Mouse (Mus musculus) lung, embryonic 14.5 days (tissue): Measurements from ENCODE around the gene Paqr8. TPM values are rescaled to one million over a fixed set of nuclear protein-coding genes. Genes with fewer than 3 reads are reported as not detected.
A peak's percentile ranks its signal among the peaks of the same experiment; 100 is the strongest.

ENCODE experiments used
- ATAC-seq: fragments of 200-750 bp; cut with Nextera tagmentation; 2 replicates; pipeline ENCODE4 v1.8.0; 2017; ENCODE audit warnings: mild to moderate bottlenecking, moderate TSS enrichment, moderate library complexity; ENCODE audit not compliant: insufficient read depth
- DNase-seq: peaks from one replicate; pipeline ENCODE4 v3.0.0-alpha.2; 2015
- H3K27ac ChIP-seq: fragments of 300-500 bp; sonication (generic); 2 replicates; pipeline ENCODE4 v1.5.1; 2014; ENCODE audit warnings: low read depth, mild to moderate bottlenecking, moderate library complexity
- H3K27me3 ChIP-seq: fragments of 300-500 bp; sonication (generic); 2 replicates; pipeline ENCODE4 v1.6.1; 2014; ENCODE audit warnings: low read length, control low read depth; ENCODE audit not compliant: insufficient read depth
- H3K36me3 ChIP-seq: fragments of 300-500 bp; sonication (generic); 2 replicates; pipeline ENCODE4 v1.6.1; 2014; ENCODE audit warnings: control low read depth; ENCODE audit not compliant: insufficient read depth
- H3K4me1 ChIP-seq: fragments of 300-500 bp; sonication (generic); 2 replicates; pipeline ENCODE4 v1.6.1; 2014; ENCODE audit warnings: antibody characterized with exemption, control low read depth; ENCODE audit not compliant: insufficient read depth
- H3K4me2 ChIP-seq: fragments of 300-500 bp; sonication (generic); 2 replicates; pipeline ENCODE4 v1.6.1; 2014; ENCODE audit warnings: mild to moderate bottlenecking
- H3K4me3 ChIP-seq: fragments of 300-500 bp; sonication (generic); 2 replicates; pipeline ENCODE4 v1.5.1; 2014; ENCODE audit warnings: low read depth, low read length
- H3K9ac ChIP-seq: fragments of 300-500 bp; sonication (generic); 2 replicates; pipeline ENCODE4 v1.6.1; 2014
- H3K9me3 ChIP-seq: fragments of 300-500 bp; sonication (generic); 2 replicates; pipeline ENCODE4 v1.6.1; 2016; ENCODE audit warnings: low read depth, low read length, control low read depth
- CTCF ChIP-seq: IDR thresholded peaks from 2 replicates; pipeline ENCODE4 v1.5.1; 2016; ENCODE audit warnings: antibody characterized with exemption, low read depth
- WGBS: fragments of 180-500 bp; shearing (Covaris S2); extraction: QIAGEN DNeasy Blood & Tissue Kit; methylation state at CpG from one replicate; pipeline ENCODE4 v1.1.7; 2014; 5-methylcytosine and 5-hydroxymethylcytosine counted together
- polyA plus RNA-seq: library from polyadenylated mRNA; unstranded; fragments of >200 nt; fragmentation: Nextera tagmentation; extraction: Ambion mirVana; gene quantifications from 2 replicates; pipeline ENCODE4 v1.2.1, GENCODE M21; 2014

Paqr8 gene
- polyA plus RNA-seq, 1 experiment from 2014 or later = 5.4 TPM

GRCm38 (mm10) chr1:20868036-20868435 lies 22.4 kb upstream of the Paqr8 start:
- H3K27me3 ChIP-seq = no peaks in the 10 kb centered on the region
- no peak overlapping the region for H3K4me2 ChIP-seq
- H3K9ac ChIP-seq = no peak overlapping the region
- no peak for TF ChIP-seq CTCF
- H3K4me1 ChIP-seq = no peaks in the 10 kb centered on the region
- ATAC-seq (no peak), DNase-seq (no peak)
- no peak overlapping the region for H3K27ac ChIP-seq
- WGBS = 71% methylated on average over 9 of the region's 9 CpGs
- no peaks in the 10 kb centered on the region for H3K36me3 ChIP-seq
- no peak overlapping the region for H3K4me3 ChIP-seq
- no peaks in the 10 kb centered on the region for H3K9me3 ChIP-seq

DNA sequence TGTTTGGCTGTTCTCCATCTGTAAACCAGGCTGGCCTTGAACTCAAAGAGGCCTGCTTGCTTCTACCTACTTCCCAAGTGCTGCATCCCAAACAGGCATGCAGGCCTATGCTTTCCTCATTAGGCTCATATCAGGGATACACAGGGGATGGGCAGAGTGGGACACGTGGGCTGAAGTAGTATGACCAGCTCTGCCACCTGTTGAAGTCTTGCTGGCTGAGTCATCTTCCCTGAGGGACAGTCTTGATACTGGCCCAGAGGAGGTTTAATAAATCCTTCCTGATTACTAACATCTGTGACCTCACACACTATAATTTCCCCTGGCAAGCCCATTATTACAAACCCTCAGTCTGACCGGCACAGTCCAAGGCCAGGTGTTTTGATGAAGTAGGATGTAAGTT lies 19.5 kb upstream of the Paqr8 start:
- no peak for ATAC-seq

DNA sequence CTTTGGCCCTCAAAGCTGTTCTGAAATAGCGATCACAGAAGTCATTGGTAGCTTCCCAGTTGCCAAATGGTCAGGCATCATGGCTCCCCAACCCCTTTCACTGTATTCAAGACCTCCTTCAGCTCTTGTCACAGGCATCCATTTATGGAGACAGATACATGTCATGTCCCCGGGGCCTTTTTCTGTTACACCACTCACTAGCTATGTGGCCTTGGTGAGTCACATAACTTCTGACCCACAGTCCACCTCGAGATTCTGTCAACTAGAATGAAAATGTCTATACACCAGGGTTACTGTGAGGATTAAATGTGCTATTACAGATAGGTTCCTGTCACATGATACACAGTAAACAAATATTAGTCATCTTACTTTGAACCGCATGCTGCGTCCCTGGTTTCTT lies 17.9 kb upstream of the Paqr8 start:
- DNase-seq (no peak), ATAC-seq (no peak)
- no peak for TF ChIP-seq CTCF
- Histone ChIP-seq H3K4me2 (no peak overlapping the region), H3K27me3 (no peaks in the 10 kb centered on the region), H3K27ac (no peak overlapping the region), H3K4me3 (no peak overlapping the region), H3K36me3 (no peaks in the 10 kb centered on the region), H3K9ac (no peak overlapping the region), H3K4me1 (no peaks in the 10 kb centered on the region), H3K9me3 (no peaks in the 10 kb centered on the region)
- WGBS = 80% methylated on average over 5 of the region's 5 CpGs

More for the DNA sequence above, 19.5 kb upstream of the Paqr8 start:
- 58% methylated on average over 2 of the region's 2 CpGs for WGBS
- Histone ChIP-seq H3K4me2 (no peak overlapping the region), H3K9ac (no peak overlapping the region), H3K4me3 (no peak overlapping the region), H3K27me3 (no peaks in the 10 kb centered on the region), H3K9me3 (no peaks in the 10 kb centered on the region), H3K27ac (no peak overlapping the region), H3K36me3 (no peaks in the 10 kb centered on the region), H3K4me1 (no peaks in the 10 kb centered on the region)
- DNase-seq = no peak
- TF ChIP-seq CTCF = no peak

DNA sequence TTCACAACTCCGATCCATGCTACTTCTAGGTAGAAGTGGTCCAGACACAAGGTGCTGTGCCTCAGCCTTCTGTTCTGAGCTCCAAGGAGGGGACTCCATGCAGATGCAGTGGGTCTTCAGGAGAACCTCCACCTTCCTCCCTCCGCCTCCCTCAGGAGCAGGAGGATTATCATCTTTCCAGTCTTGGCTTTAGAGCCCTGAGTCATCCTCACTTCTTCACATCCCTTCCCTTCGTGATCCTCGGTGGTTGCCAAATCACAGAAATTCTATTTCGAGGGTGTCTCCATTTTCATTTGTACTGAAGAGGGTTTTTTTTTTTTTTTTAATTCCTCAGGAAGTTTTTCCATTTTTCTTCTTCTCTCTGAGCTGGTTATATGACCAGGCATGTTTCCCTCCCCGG lies 16.3 kb upstream of the Paqr8 start:
- ATAC-seq = no peak
- Histone ChIP-seq H3K27ac (no peak overlapping the region), H3K4me1 (no peaks in the 10 kb centered on the region), H3K27me3 (no peaks in the 10 kb centered on the region), H3K9me3 (no peaks in the 10 kb centered on the region), H3K36me3 (no peaks in the 10 kb centered on the region), H3K9ac (no peak overlapping the region), H3K4me3 (no peak overlapping the region), H3K4me2 (no peak overlapping the region)
- no peak for TF ChIP-seq CTCF
- no peak for DNase-seq
- WGBS = 89% methylated on average over 6 of the region's 6 CpGs

- Histone ChIP-seq H3K9me3 (no peaks in the 10 kb centered on the region), H3K36me3 (no peaks in the 10 kb centered on the region), H3K9ac (no peak overlapping the region), H3K27ac (no peak overlapping the region), H3K4me3 (no peak overlapping the region), H3K4me1 (no peaks in the 10 kb centered on the region), H3K27me3 (no peaks in the 10 kb centered on the region), H3K4me2 (no peak overlapping the region)
- TF ChIP-seq CTCF = no peak
- DNase-seq (no peak), ATAC-seq (no peak)
Observed at GRCm38 (mm10) chr1:20877355-20877754, 13.1 kb upstream of the Paqr8 start.

- H3K4me2 ChIP-seq = no peak overlapping the region
- H3K4me1 ChIP-seq = no peaks in the 10 kb centered on the region
- 74% methylated on average over 4 of the region's 4 CpGs for WGBS
- ATAC-seq = 0 out of 2 replicates have a peak, but pooled peaks have one; percentile 41
- no peak for TF ChIP-seq CTCF
- no peak overlapping the region for H3K4me3 ChIP-seq
- no peak overlapping the region for H3K9ac ChIP-seq
- H3K27me3 ChIP-seq = no peaks in the 10 kb centered on the region
- DNase-seq = no peak
- no peak overlapping the region for H3K27ac ChIP-seq
- H3K36me3 ChIP-seq = no peaks in the 10 kb centered on the region
- no peaks in the 10 kb centered on the region for H3K9me3 ChIP-seq
Observed at GRCm38 (mm10) chr1:20879361-20879760, 11.0 kb upstream of the Paqr8 start.

GRCm38 (mm10) chr1:20883079-20883478 lies 7.3 kb upstream of the Paqr8 start:
- no peak for TF ChIP-seq CTCF
- no peak for ATAC-seq
- WGBS = 90% methylated on average over 4 of the region's 4 CpGs

GRCm38 (mm10) chr1:20889677-20890403 lies 566 bp upstream of the Paqr8 start:
- no peaks in the 10 kb centered on the region for H3K27me3 ChIP-seq
- no peaks in the 10 kb centered on the region for H3K4me1 ChIP-seq
- no peaks in the 10 kb centered on the region for H3K9me3 ChIP-seq
- peak overlapping the region; percentile 58 for H3K4me3 ChIP-seq
- WGBS = 25% methylated on average over 16 of the region's 16 CpGs
- peak overlapping the region; percentile 93 for H3K4me2 ChIP-seq
- H3K9ac ChIP-seq = peak overlapping the region; percentile 55
- DNase-seq (no peak), ATAC-seq (peak; percentile 32; the same call in 1 of the 2 replicates)
- TF ChIP-seq CTCF = no peak
- H3K27ac ChIP-seq = peak overlapping the region; percentile 20; the same call in 1 of the 2 replicates
- H3K36me3 ChIP-seq = no peaks in the 10 kb centered on the region

More at GRCm38 (mm10) chr1:20883079-20883478, 7.3 kb upstream of the Paqr8 start:
- H3K4me2 ChIP-seq = no peak overlapping the region
- H3K9ac ChIP-seq = no peak overlapping the region
- no peaks in the 10 kb centered on the region for H3K9me3 ChIP-seq
- H3K27me3 ChIP-seq = no peaks in the 10 kb centered on the region
- H3K36me3 ChIP-seq = no peaks in the 10 kb centered on the region
- no peak overlapping the region for H3K27ac ChIP-seq
- DNase-seq = no peak
- no peak overlapping the region for H3K4me3 ChIP-seq
- no peaks in the 10 kb centered on the region for H3K4me1 ChIP-seq
